Mouse (Mus musculus) myocyte (in vitro differentiated cells): ENCODE data around the gene Trmt1. TPM values are rescaled to one million over a fixed set of nuclear protein-coding genes. Genes with fewer than 3 reads are reported as not detected.

Experiments used
- H3K27me3 ChIP-seq: one replicate; pipeline ENCODE4 v1.6.1; 2011; ENCODE audit not compliant: control insufficient read depth, insufficient read depth, insufficient read length
- H3K36me3 ChIP-seq: one replicate; pipeline ENCODE4 v1.6.1; 2011; ENCODE audit not compliant: control insufficient read depth, insufficient read depth
- H3K4me2 ChIP-seq: one replicate; pipeline ENCODE4 v1.6.1; 2011; ENCODE audit warnings: low read depth, control low read depth
- H3K4me3 ChIP-seq: one replicate; pipeline ENCODE4 v1.5.1; 2011; ENCODE audit warnings: mild to moderate bottlenecking, control low read depth, moderate library complexity
- H3K79me2 ChIP-seq: one replicate; pipeline ENCODE4 v1.6.1; 2011; ENCODE audit not compliant: control insufficient read depth, insufficient read depth
- H3ac ChIP-seq: one replicate; pipeline ENCODE4 v1.6.1; 2011; ENCODE audit not compliant: control insufficient read depth, insufficient read length
- CEBPB ChIP-seq: IDR thresholded peaks from 2 replicates; pipeline ENCODE4 v1.6.1; 2011; ENCODE audit warnings: mild to moderate bottlenecking, moderate library complexity; ENCODE audit not compliant: poor library complexity, insufficient read depth, severe bottlenecking
- E2F4 ChIP-seq: IDR thresholded peaks from one replicate; pipeline ENCODE4 v1.6.1; 2011; ENCODE audit warnings: mild to moderate bottlenecking, control low read depth, moderate library complexity; ENCODE audit not compliant: insufficient read depth
- MAX ChIP-seq: IDR thresholded peaks from one replicate; pipeline ENCODE4 v1.6.1; 2011; ENCODE audit warnings: low read depth, mild to moderate bottlenecking, control low read depth
- MYOD1 ChIP-seq, 3 experiments: IDR thresholded peaks; one replicate each; pipeline ENCODE4 v1.6.1; 2011; ENCODE audit warnings: control low read depth in 2 of 3, low read depth in 2 of 3, mild to moderate bottlenecking in 2 of 3, moderate library complexity in 1 of 3; ENCODE audit not compliant: insufficient read length in 2 of 3, control insufficient read depth in 1 of 3
- MYOG ChIP-seq, 3 experiments: IDR thresholded peaks; one replicate each; pipeline ENCODE4 v1.6.1; 2011; ENCODE audit warnings: control low read depth in 2 of 3, low read depth in 2 of 3, mild to moderate bottlenecking in 2 of 3; ENCODE audit not compliant: insufficient read length in 2 of 3, control insufficient read depth in 1 of 3, insufficient read depth in 1 of 3
- POLR2A ChIP-seq: IDR thresholded peaks from one replicate; pipeline ENCODE4 v1.6.1; 2011; ENCODE audit warnings: low read depth, mild to moderate bottlenecking, control low read depth, moderate library complexity; ENCODE audit not compliant: insufficient read length
- POLR2AphosphoS2 ChIP-seq: IDR thresholded peaks from one replicate; pipeline ENCODE4 v1.6.1; 2011; ENCODE audit warnings: low read depth, control low read depth; ENCODE audit not compliant: insufficient read length
- REST ChIP-seq: IDR thresholded peaks from one replicate; pipeline ENCODE4 v1.6.1; 2011; ENCODE audit warnings: mild to moderate bottlenecking, control low read depth, moderate library complexity; ENCODE audit not compliant: insufficient read depth, insufficient read length
- SRF ChIP-seq: IDR thresholded peaks from one replicate; pipeline ENCODE4 v1.6.1; 2011; ENCODE audit warnings: low read depth; ENCODE audit not compliant: control insufficient read depth, insufficient read length
- TCF12 ChIP-seq: IDR thresholded peaks from one replicate; pipeline ENCODE4 v1.6.1; 2011; ENCODE audit warnings: mild to moderate bottlenecking, control low read depth; ENCODE audit not compliant: poor library complexity, insufficient read depth, severe bottlenecking
- TCF3 ChIP-seq: IDR thresholded peaks from one replicate; pipeline ENCODE4 v1.6.1; 2011; ENCODE audit warnings: low read depth, control low read depth; ENCODE audit not compliant: insufficient read length
- USF1 ChIP-seq: IDR thresholded peaks from one replicate; pipeline ENCODE4 v1.6.1; 2011; ENCODE audit warnings: low read depth, mild to moderate bottlenecking, control low read depth, moderate library complexity
- polyA plus RNA-seq: library from polyadenylated mRNA; unstranded; fragments of >200 nt; fragmentation: generic; extraction: Trizol; gene quantifications from one replicate; pipeline ENCODE4 v1.2.1, GENCODE M21; 2012; ENCODE audit warnings: missing spikeins

Gene Trmt1
- polyA plus RNA-seq, 1 experiment = 94.4 TPM

DNA sequence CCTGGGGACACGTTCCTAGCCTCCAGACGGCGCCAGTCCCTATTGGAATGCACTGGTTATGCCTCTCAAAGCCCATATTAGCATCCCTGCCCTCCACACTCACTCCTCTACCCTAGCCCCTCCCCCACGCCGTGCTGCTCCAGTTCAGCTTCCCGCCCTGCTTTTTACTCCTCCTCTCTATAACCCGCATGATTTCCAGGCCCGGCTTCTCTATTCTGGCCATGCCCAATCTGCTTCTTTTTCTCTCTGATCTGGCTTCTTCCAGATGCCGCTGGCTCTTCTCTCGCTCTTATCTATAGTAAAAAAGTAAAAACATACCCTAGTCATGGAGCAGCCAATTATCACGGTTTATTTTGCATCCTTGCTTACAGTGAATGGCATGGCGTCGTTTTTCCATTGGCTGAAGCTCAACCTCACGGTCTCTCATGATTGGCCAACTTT is 38.6 kb upstream of the Trmt1 start:
- Histone ChIP-seq H3ac (no peak overlapping the region), H3K4me3 (no peak overlapping the region), H3K79me2 (no peaks in the 10 kb centered on the region), H3K4me2 (no peak overlapping the region), H3K27me3 (no peaks in the 10 kb centered on the region), H3K36me3 (no peaks in the 10 kb centered on the region)
- TF ChIP-seq E2F4 (no peak), REST (no peak), USF1 (no peak), MAX (no peak), CEBPB (no peak), TCF3 (no peak), MYOG (IDR thresholded peaks at IDR 0.05; ENCODE audit: control insufficient read depth in 1 of 3, insufficient read depth in 1 of 3, insufficient read length in 2 of 3, low read depth in 2 of 3) (no peak), TCF12 (no peak), POLR2A (no peak), POLR2AphosphoS2 (no peak), MYOD1 (IDR thresholded peaks at IDR 0.05; ENCODE audit: control insufficient read depth in 1 of 3, insufficient read length in 2 of 3, low read depth in 2 of 3) (no peak), SRF (no peak)

- no peak overlapping the region for H3K4me3 ChIP-seq
- no peaks in the 10 kb centered on the region for H3K27me3 ChIP-seq
- no peak overlapping the region for H3ac ChIP-seq
- no peak overlapping the region for H3K4me2 ChIP-seq
- TF ChIP-seq TCF12 = no peak
- no peaks in the 10 kb centered on the region for H3K79me2 ChIP-seq
- H3K36me3 ChIP-seq = no peaks in the 10 kb centered on the region
These were observed 35.9 kb upstream of the Trmt1 start for GRCm38 (mm10) chr8:84650213-84650612.

GRCm38 (mm10) chr8:84653092-84653631 is 32.9 kb upstream of the Trmt1 start:
- Histone ChIP-seq H3ac (no peak overlapping the region), H3K79me2 (no peaks in the 10 kb centered on the region), H3K4me3 (no peak overlapping the region), H3K4me2 (no peak overlapping the region), H3K27me3 (no peaks in the 10 kb centered on the region), H3K36me3 (no peaks in the 10 kb centered on the region)
- no peak for TF ChIP-seq POLR2AphosphoS2
- TF ChIP-seq E2F4 = no peak

DNA sequence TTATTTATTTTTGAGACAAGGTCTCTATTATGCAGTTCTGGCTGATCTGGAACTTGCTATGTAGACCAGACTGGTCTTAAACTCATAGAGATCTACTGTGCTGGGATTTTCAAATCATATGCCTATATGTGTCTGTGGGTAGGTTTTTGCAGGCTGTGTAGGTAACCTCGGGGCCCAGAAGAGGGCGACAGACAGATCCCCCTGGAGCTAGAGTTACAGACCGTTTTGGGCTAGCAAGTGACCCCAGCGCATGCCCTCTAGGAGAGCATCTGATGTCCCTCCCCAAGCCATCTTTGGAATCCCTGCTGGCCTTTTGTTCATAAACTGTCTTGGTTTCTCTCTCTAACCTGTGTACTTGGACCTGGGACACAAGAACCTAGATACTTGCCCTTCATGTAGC is 31.5 kb upstream of the Trmt1 start:
- no peak overlapping the region for H3K4me3 ChIP-seq

GRCm38 (mm10) chr8:84655336-84656190 is 30.5 kb upstream of the Trmt1 start:
- Histone ChIP-seq H3K4me3 (no peak overlapping the region), H3ac (no peak overlapping the region), H3K36me3 (no peaks in the 10 kb centered on the region), H3K79me2 (peaks cover 2% of the 10 kb centered on the region), H3K27me3 (no peaks in the 10 kb centered on the region), H3K4me2 (no peak overlapping the region)
- TF ChIP-seq POLR2A (no peak), CEBPB (no peak), E2F4 (no peak), TCF3 (no peak), REST (no peak), TCF12 (no peak), MYOD1 (IDR thresholded peaks at IDR 0.05; ENCODE audit: control insufficient read depth in 1 of 3, insufficient read length in 2 of 3, low read depth in 2 of 3) (no peak), MAX (no peak), USF1 (no peak), SRF (no peak), POLR2AphosphoS2 (no peak), MYOG (IDR thresholded peaks at IDR 0.05; ENCODE audit: control insufficient read depth in 1 of 3, insufficient read depth in 1 of 3, insufficient read length in 2 of 3, low read depth in 2 of 3) (no peak)

More for the DNA sequence above, 31.5 kb upstream of the Trmt1 start:
- H3K36me3 ChIP-seq = no peaks in the 10 kb centered on the region
- H3K79me2 ChIP-seq = no peaks in the 10 kb centered on the region
- TF ChIP-seq REST (no peak), TCF12 (no peak), POLR2A (no peak), MYOD1 (IDR thresholded peaks at IDR 0.05; ENCODE audit: control insufficient read depth in 1 of 3, insufficient read length in 2 of 3, low read depth in 2 of 3) (no peak), MYOG (IDR thresholded peaks at IDR 0.05; ENCODE audit: control insufficient read depth in 1 of 3, insufficient read depth in 1 of 3, insufficient read length in 2 of 3, low read depth in 2 of 3) (no peak), POLR2AphosphoS2 (no peak), USF1 (no peak), CEBPB (no peak), E2F4 (no peak), TCF3 (no peak), SRF (no peak), MAX (no peak)
- H3K4me2 ChIP-seq = no peak overlapping the region
- no peak overlapping the region for H3ac ChIP-seq
- no peaks in the 10 kb centered on the region for H3K27me3 ChIP-seq
